Mouse (Mus musculus): ENCODE measurements around the gene Strc.

The Strc gene

DNA sequence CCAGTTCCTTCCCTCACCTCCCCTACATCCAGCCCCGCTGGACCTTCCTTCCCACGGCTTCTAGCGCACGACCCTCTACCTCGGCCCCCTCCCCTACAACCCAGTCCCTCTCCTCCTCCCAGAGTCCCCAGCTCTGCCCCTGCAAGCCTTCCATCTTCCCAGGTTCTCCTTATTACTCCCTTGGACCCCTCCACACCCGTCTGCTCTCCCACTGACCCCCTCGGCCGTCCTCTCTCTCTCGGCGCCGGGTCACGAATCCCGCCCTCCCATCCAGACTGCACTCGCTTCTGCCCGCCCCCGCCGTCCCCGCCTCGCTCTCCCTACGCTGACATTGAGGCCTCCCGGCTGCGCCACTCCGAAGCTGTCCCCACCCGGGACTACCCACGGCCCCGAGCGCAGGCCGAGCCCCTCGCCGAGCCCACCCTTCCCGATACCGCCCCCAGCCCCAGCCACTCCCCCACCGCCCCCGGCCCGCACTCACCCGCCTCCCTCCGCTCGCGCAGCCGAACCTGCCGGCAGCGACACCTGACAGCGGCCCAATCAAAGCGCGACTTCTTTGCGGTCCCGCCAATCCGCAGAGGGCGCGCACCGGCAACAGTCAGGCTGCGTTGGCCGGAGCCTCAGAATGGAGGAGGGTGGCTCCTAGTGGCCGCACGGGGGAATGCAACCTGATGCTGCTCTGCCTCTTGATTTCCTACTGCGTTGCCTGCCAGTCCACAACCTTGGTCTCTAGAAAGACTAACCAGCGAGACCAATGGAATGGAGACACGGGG lies 32.0 kb downstream of the Strc start, which contains the start of gene Ppip5k1:
TSS of gene Ppip5k1 (minus strand) at position 577 of the 773 bp plus-strand sequence.
- DNase-seq (ENCODE audit: low spot score in 2 of 2): peak; percentile 94 to 96

DNA sequence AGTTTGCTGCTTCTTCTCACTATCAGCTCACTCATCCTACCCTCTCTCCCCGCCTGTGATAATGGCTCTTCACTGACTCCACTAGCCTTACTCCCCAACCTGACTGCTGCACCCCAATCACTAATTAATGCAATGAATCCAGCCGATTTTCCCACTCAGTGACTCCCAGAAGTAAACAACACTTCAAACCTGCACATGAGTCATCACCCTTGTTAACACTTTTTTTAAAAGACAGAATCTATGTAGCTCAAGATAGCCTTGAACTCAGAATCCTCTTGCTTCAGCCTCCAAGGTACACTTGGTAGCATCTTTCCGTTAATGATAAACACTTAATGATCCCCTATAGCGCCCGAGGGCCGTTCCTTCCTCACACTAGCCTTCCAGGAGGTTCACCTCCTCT lies 32.6 kb downstream of the Strc start:
- DNase-seq (ENCODE audit: low spot score in 2 of 2): no peak

DNA sequence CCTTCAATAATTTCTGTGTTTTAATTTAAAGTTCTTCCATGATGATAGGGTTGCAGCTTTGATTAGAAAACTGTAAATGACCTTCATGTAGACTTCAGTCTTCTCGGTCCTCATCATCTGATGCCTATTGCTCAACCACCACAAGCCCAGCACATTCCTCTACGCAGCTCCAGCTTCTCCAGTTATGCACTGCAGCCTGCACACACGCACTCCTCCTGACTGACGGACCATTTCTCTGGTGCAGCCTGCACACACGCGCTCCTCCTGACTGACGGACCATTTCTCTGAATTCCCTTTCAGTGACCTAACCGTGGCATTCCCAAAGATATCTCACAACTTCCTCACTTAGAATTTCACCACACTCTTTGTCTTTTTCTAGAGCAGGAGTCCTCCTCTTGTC lies 33.8 kb downstream of the Strc start:
- no peak for DNase-seq (ENCODE audit: low spot score in 2 of 2)

DNA sequence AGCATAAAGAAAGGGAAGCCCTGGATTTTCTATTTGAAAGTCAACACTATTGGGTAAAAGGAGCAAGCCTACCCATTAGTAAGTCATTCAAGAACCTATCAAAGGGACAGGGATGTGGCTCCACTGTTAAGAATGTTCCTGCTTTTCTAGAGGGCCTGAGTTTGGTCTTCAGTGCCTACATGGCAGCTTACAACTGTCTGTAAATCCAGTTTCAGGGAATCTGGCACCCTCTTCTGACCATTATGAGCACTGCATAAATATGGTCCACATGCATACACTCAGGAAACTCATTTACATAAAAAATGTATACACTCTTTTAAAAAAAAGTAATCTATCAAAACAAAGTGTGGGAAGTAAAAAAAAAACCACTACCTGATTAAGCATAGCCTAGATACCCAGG lies 47.9 kb downstream of the Strc start:
- DNase-seq (ENCODE audit: low spot score in 2 of 2): no peak

DNA sequence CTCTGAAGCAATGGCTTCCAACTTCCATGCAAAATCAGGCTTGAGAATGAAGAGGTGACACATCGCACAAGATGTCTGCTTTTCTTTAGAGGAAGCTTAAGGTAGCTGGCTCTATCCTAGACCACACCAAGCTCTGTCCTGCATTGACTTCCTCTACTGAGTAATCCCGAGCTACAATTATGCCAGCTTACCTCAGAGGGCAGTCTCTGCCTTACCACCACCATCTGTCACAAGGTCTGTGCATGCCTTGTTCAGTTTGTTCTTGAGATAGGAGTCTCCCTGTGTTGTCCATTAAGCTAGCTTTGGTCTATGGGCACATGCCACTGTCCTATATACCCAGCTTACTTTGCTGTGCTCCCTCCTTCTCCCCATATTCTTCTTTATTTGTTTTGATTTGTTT lies 57.5 kb downstream of the Strc start:
- no peak for DNase-seq (ENCODE audit: low spot score in 2 of 2)

DNA sequence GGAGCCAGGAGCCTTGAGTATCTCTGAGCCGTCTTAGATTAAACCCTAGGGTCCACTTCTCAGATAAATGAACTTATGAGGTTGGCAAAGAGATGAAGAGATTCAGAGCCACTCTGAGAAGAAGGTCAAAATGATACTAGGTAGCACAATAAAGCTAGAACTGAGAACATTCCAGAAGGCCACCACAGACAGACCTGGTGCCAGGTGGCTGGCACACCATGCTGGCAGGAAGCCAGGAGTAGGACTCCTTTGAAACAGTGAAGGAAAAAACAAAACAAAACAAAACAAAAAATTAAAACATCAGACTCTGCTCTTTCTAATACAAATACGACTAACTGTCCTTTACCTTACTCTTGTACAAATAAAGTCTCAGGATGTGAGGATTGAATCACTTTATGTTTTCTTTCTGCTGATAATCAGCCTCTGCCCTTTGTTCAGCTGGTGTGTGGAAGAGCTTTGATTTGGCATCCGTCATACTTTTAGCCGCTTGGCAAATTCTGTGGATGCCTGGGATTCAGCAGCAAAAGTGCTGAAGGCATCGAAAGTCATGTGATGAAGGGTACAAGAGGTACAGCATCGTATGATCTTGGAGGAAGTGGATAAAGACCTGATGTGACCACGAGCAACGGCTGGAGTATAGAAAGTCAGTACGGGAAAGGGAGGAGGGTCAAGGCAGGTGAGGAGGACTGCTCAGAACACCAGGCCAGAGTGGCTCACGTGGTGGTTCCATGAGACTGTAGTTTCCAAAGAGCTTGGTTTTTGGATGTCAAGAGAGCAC lies 63.1 kb downstream of the Strc start:
- DNase-seq (ENCODE audit: low spot score in 2 of 2): no peak

DNA sequence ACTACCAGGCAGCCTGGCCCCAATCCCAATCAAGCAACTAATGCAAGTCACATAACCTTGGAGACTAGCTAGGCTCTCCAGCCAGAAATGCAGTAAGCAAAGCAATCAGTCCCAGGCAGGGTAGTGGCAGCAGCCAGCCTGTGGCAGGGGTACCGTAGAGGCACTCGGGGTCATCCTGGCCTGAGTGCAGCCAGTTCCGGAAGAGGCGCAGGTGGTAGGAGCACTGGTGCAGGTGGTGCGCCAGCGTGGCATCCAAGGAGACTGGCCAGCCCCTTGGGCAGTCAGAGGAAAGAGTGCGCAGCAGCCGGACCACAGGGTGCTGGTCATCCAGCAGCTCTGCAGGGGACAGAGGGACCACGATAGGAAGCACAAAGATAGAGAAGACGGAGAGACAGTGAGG lies 63.9 kb downstream of the Strc start:
- DNase-seq (ENCODE audit: low spot score in 2 of 2): no peak

DNA sequence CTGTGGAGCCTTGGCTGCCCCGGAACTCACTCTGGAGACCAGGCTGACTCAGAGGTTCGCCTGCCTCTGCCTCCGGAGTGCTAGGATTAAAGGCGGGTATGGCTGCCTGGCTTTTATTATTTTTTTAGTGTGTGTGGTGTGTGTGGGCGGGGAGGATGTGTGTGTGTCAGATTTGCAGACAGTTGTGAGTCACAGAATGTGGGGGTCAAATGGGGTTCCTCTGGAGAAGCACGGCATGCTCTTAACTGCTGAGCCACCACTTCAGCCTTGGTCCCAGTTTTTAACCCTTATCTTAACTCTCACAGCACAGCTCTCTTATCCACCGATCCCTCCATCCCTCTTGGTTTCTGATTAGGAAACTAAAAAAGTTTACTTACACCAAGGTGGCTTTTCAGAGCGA lies 70.7 kb downstream of the Strc start:
- DNase-seq (ENCODE audit: low spot score in 2 of 2): no peak
